Mouse (Mus musculus): ENCODE measurements around the gene Smim6. TPM values are rescaled to one million over a fixed set of nuclear protein-coding genes. Genes with fewer than 3 reads are reported as not detected.

Gene Smim6
- polyA plus RNA-seq (2016; fragmentation: Nextera tagmentation; extraction: Ambion mirVana): 0.49 and 1.1 TPM in 2 replicates

GRCm38 (mm10) chr11:115911632-115912376 is at the start of gene Smim6:
Gene Smim6 (plus strand): TSS chr11:115912017.
- peaks cover 42% of the 10 kb centered on the region for H3K36me3 ChIP-seq (replicated peaks)
- no peaks in the 10 kb centered on the region for H3K27me3 ChIP-seq
- H3K27ac ChIP-seq: no peak within 1 kb of the TSS
- H3K9ac ChIP-seq: no peak within 1 kb of the TSS
- H3K4me1 ChIP-seq: no peaks in the 10 kb centered on the region
- H3K4me2 ChIP-seq: no peak within 1 kb of the TSS
- H3K4me3 ChIP-seq (replicated peaks): no peak within 1 kb of the TSS
- ATAC-seq (ENCODE audit: low FRiP score): no peak
- 90% methylated on average over 11 of the region's 11 CpGs for WGBS
- no peaks in the 10 kb centered on the region for H3K9me3 ChIP-seq

DNA sequence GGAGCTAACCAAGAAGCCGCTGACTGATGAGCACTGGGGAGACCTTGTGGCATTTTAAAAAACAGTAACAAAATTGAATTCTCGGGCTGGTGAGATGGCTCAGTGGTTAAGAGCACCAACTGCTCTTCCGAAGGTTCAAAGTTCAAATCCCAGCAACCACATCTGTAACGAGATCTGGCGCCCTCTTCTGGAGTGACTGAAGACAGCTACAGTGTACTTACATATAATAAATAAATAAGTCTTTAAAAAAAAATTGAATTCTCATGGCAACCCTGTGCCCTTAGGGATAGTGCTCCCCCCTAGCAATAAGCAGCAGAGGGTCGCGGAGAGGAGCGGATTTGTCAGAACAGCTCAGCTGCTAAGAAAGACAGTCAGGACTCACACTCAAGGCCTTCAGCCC is 47.9 kb upstream of the Smim6 start:
- Histone ChIP-seq H3K27ac (no peak overlapping the region), H3K9ac (no peak overlapping the region), H3K4me3 (replicated peaks) (no peak overlapping the region), H3K27me3 (peaks cover 49% of the 10 kb centered on the region), H3K4me2 (no peak overlapping the region), H3K36me3 (replicated peaks) (no peaks in the 10 kb centered on the region), H3K4me1 (peaks cover 9% of the 10 kb centered on the region), H3K9me3 (no peaks in the 10 kb centered on the region)
- no peak for ATAC-seq (ENCODE audit: low FRiP score)
- WGBS: 89% methylated on average over 8 of the region's 8 CpGs

GRCm38 (mm10) chr11:115869393-115869792 is 42.4 kb upstream of the Smim6 start:
- H3K9me3 ChIP-seq: no peaks in the 10 kb centered on the region
- no peaks in the 10 kb centered on the region for H3K4me1 ChIP-seq
- H3K4me3 ChIP-seq (replicated peaks): no peak overlapping the region
- peaks cover 11% of the 10 kb centered on the region; the same call in 1 of the 2 replicates for H3K27me3 ChIP-seq
- H3K36me3 ChIP-seq (replicated peaks): no peaks in the 10 kb centered on the region
- no peak overlapping the region for H3K27ac ChIP-seq
- no peak overlapping the region for H3K4me2 ChIP-seq
- WGBS: 83% methylated on average over 8 of the region's 8 CpGs
- no peak for ATAC-seq (ENCODE audit: low FRiP score)
- no peak overlapping the region for H3K9ac ChIP-seq

DNA sequence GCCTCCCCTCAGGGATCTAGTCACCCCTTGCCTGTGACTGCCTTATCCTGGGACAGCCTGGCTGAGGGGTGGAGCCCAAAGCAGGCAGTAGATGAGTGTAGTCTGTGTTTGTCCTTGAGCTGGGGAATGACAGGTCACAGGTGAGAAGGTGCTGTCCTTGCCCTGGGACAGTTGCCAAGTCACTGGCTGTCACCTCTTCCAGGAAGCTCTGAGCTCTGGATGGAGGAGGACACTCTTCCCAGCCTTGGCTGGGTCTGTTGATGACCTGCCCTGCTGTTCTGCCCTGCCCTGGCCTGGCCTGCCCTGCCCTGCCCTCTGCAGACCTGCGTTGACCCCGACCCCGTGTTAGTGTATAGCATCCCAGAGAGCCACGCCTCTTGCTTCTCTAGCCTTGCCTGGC is 39.4 kb upstream of the Smim6 start:
- 77% methylated on average over 4 of the region's 4 CpGs for WGBS
- ATAC-seq (ENCODE audit: low FRiP score): no peak
- Histone ChIP-seq H3K27me3 (0 out of 2 replicates have a peak, but pooled peaks cover 4% of the 10 kb centered on the region), H3K4me3 (replicated peaks) (no peak overlapping the region), H3K9me3 (no peaks in the 10 kb centered on the region), H3K9ac (no peak overlapping the region), H3K36me3 (replicated peaks) (no peaks in the 10 kb centered on the region), H3K27ac (no peak overlapping the region), H3K4me2 (no peak overlapping the region), H3K4me1 (no peaks in the 10 kb centered on the region)

GRCm38 (mm10) chr11:115875935-115876334 is 35.9 kb upstream of the Smim6 start:
- H3K4me3 ChIP-seq (replicated peaks): no peak overlapping the region
- 83% methylated on average over 3 of the region's 3 CpGs for WGBS
- no peak for ATAC-seq (ENCODE audit: low FRiP score)
- no peaks in the 10 kb centered on the region for H3K4me1 ChIP-seq
- no peak overlapping the region for H3K9ac ChIP-seq
- no peak overlapping the region for H3K27ac ChIP-seq
- 0 out of 2 replicates have a peak, but pooled peaks cover 4% of the 10 kb centered on the region for H3K27me3 ChIP-seq
- no peaks in the 10 kb centered on the region for H3K9me3 ChIP-seq
- H3K36me3 ChIP-seq (replicated peaks): no peaks in the 10 kb centered on the region
- H3K4me2 ChIP-seq: no peak overlapping the region

DNA sequence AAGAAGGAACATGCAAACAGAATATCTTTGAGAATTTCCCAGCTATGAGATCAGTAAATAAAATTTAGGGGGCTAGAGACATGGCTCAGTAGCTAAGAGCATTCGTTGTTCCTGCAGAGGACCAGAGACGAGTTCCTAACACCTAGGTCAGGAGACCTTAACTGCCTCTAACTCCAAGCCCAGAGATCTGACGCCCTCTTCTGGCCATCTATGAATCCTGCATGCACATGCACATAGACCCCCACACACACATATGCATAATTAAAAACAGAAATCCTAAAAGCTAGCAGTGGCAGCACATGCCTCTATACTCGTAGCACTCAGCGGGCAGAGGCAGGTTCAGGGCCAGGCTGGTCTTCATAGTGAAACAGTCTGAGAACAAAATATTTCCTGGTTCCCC is 35.4 kb upstream of the Smim6 start:
- H3K27me3 ChIP-seq: 0 out of 2 replicates have a peak, but pooled peaks cover 4% of the 10 kb centered on the region
- no peaks in the 10 kb centered on the region for H3K36me3 ChIP-seq (replicated peaks)
- 81% methylated on average over 5 of the region's 5 CpGs for WGBS
- H3K4me1 ChIP-seq: no peaks in the 10 kb centered on the region
- H3K27ac ChIP-seq: no peak overlapping the region
- H3K4me2 ChIP-seq: no peak overlapping the region
- H3K4me3 ChIP-seq (replicated peaks): no peak overlapping the region
- no peak for ATAC-seq (ENCODE audit: low FRiP score)
- no peak overlapping the region for H3K9ac ChIP-seq
- H3K9me3 ChIP-seq: no peaks in the 10 kb centered on the region

- no peaks in the 10 kb centered on the region for H3K4me1 ChIP-seq
- no peaks in the 10 kb centered on the region for H3K36me3 ChIP-seq (replicated peaks)
- no peaks in the 10 kb centered on the region for H3K9me3 ChIP-seq
- 75% methylated on average over 6 of the region's 6 CpGs for WGBS
- no peak for ATAC-seq (ENCODE audit: low FRiP score)
- no peak overlapping the region for H3K9ac ChIP-seq
- no peak overlapping the region for H3K4me3 ChIP-seq (replicated peaks)
- 0 out of 2 replicates have a peak, but pooled peaks cover 4% of the 10 kb centered on the region for H3K27me3 ChIP-seq
- no peak overlapping the region for H3K4me2 ChIP-seq
- H3K27ac ChIP-seq: no peak overlapping the region
Observed at GRCm38 (mm10) chr11:115877174-115877755, 34.6 kb upstream of the Smim6 start.

- no peak for ATAC-seq (ENCODE audit: low FRiP score)
- WGBS: 81% methylated on average over 8 of the region's 8 CpGs
- Histone ChIP-seq H3K27me3 (peaks cover 11% of the 10 kb centered on the region), H3K4me3 (replicated peaks) (no peak overlapping the region), H3K4me2 (no peak overlapping the region), H3K9ac (no peak overlapping the region), H3K36me3 (replicated peaks) (no peaks in the 10 kb centered on the region), H3K9me3 (no peaks in the 10 kb centered on the region), H3K27ac (no peak overlapping the region), H3K4me1 (no peaks in the 10 kb centered on the region)
Observed at GRCm38 (mm10) chr11:115878071-115878470, 33.7 kb upstream of the Smim6 start.

GRCm38 (mm10) chr11:115881002-115881401 is 30.8 kb upstream of the Smim6 start:
- no peak overlapping the region for H3K4me2 ChIP-seq
- no peak for ATAC-seq (ENCODE audit: low FRiP score)
- no peaks in the 10 kb centered on the region for H3K4me1 ChIP-seq
- H3K36me3 ChIP-seq (replicated peaks): no peaks in the 10 kb centered on the region
- WGBS: 24% methylated on average over 5 of the region's 5 CpGs
- no peak overlapping the region for H3K9ac ChIP-seq
- no peak overlapping the region for H3K27ac ChIP-seq
- H3K4me3 ChIP-seq (replicated peaks): no peak overlapping the region
- peaks cover 17% of the 10 kb centered on the region for H3K27me3 ChIP-seq
- no peaks in the 10 kb centered on the region for H3K9me3 ChIP-seq

DNA sequence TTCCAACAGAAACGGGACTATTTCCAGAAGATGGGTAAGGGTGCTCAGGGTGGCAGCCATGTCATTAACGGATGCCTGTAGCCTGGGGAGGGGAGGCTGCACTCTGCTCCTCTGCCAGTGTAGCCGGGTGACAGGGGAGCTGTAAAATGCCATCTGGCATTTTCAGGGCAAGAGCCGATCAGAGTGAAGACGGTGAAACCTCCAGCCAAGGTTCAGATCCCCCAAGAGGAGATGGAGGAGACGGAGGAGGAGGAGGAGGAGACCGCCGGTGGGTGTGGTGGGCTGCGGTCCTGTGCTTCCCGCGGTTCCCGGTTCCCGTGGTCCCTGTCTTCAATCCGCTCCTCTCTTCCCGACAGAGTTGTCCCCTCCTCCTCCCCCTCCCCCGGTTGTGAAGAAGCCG is 28.6 kb upstream of the Smim6 start:
- WGBS: 36% methylated on average over 17 of the region's 17 CpGs
- H3K4me3 ChIP-seq (replicated peaks): no peak overlapping the region
- no peak for ATAC-seq (ENCODE audit: low FRiP score)

GRCm38 (mm10) chr11:115884361-115884760 is 27.5 kb upstream of the Smim6 start:
- 89% methylated on average over 3 of the region's 3 CpGs for WGBS
- Histone ChIP-seq H3K27ac (no peak overlapping the region), H3K9me3 (no peaks in the 10 kb centered on the region), H3K36me3 (replicated peaks) (no peaks in the 10 kb centered on the region), H3K27me3 (peaks cover 17% of the 10 kb centered on the region), H3K9ac (no peak overlapping the region), H3K4me1 (no peaks in the 10 kb centered on the region), H3K4me3 (replicated peaks) (no peak overlapping the region), H3K4me2 (no peak overlapping the region)
- ATAC-seq (ENCODE audit: low FRiP score): no peak

More for the DNA sequence above, 28.6 kb upstream of the Smim6 start:
- H3K36me3 ChIP-seq (replicated peaks): no peaks in the 10 kb centered on the region
- H3K4me2 ChIP-seq: no peak overlapping the region
- H3K9ac ChIP-seq: no peak overlapping the region
- no peaks in the 10 kb centered on the region for H3K4me1 ChIP-seq
- peaks cover 17% of the 10 kb centered on the region for H3K27me3 ChIP-seq
- H3K27ac ChIP-seq: no peak overlapping the region
- no peaks in the 10 kb centered on the region for H3K9me3 ChIP-seq

- Histone ChIP-seq H3K9me3 (no peaks in the 10 kb centered on the region), H3K4me1 (no peaks in the 10 kb centered on the region), H3K4me2 (no peak overlapping the region), H3K9ac (no peak overlapping the region), H3K36me3 (replicated peaks) (no peaks in the 10 kb centered on the region), H3K4me3 (replicated peaks) (no peak overlapping the region), H3K27ac (no peak overlapping the region), H3K27me3 (peaks cover 17% of the 10 kb centered on the region)
- ATAC-seq (ENCODE audit: low FRiP score): no peak
- 79% methylated on average over 11 of the region's 11 CpGs for WGBS
Observed at GRCm38 (mm10) chr11:115885281-115885680, 26.5 kb upstream of the Smim6 start.

DNA sequence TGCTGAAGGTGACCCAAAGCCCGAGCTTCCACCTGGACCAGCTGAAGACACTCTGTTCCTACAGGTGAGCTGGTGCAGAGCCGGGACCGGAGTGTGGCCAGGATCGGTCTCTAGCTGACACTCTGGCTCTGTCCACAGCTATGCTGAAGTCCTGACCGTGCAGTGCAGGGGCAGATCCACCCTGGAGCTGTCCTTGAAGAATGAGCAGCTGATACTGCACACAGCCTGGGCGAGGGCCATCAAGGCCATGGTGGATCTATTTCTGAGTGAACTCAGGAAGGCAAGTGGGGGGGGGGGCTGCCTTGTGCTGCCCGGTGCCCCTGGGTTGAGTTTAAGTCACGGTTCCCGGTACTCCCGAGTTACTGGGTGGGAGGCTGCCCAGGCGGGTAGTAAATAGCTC is 25.4 kb upstream of the Smim6 start:
- Histone ChIP-seq H3K27ac (no peak overlapping the region), H3K9me3 (no peaks in the 10 kb centered on the region), H3K27me3 (peaks cover 17% of the 10 kb centered on the region), H3K4me3 (replicated peaks) (no peak overlapping the region), H3K9ac (no peak overlapping the region), H3K36me3 (replicated peaks) (no peaks in the 10 kb centered on the region), H3K4me1 (no peaks in the 10 kb centered on the region), H3K4me2 (no peak overlapping the region)
- no peak for ATAC-seq (ENCODE audit: low FRiP score)
- WGBS: 91% methylated on average over 11 of the region's 11 CpGs
